Mouse (Mus musculus) thymus, postnatal 36 days (tissue): ENCODE measurements around the gene Snx29.
"Not testable (repeated sequence)": the region's sequence is repeated elsewhere in the genome, so short reads cannot be mapped to it uniquely, and the experiment has no call there.

ENCODE experiments used
- DNase-seq, 2 experiments: peaks; one replicate each; pipeline ENCODE4 v3.0.0; 2022; ENCODE audit warnings: mixed read lengths in 2 of 2

The Snx29 gene

DNA sequence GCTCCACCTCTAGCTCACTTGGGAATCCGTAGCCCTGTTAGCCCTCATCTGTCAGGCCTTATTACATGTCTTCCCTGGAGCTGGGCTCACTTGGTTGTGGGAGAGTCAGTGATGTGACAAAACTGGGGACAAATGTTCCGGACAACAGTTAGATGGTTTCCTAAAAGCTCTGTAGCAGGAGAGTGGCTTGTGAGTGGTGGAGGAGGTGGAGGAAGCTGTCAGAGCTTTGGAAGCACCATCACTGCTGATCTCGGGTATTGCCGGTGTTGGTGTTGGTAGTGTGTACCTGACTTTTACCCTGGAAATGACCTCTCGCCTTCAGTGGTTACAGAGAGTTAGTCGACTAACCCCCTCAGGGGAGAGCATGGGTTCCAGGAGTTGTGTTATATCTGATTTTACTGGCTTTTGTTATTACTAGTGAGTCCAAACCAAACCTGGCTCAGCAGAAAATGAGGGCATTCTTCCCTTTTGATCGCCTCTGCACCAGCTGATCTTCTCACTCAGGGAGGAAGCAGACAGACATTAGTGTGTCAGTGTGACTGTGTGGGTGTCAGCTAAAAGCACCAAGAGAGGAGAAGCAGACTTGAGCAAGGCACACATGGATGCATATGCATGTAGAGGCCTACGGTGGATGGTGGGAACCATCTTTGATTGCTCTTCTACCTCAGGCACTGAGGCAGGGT, 227.5 kb downstream of the Snx29 start:
- no peak for DNase-seq

GRCm38 (mm10) chr16:11561714-11562113, 239.0 kb downstream of the Snx29 start:
- no peak for DNase-seq

DNA sequence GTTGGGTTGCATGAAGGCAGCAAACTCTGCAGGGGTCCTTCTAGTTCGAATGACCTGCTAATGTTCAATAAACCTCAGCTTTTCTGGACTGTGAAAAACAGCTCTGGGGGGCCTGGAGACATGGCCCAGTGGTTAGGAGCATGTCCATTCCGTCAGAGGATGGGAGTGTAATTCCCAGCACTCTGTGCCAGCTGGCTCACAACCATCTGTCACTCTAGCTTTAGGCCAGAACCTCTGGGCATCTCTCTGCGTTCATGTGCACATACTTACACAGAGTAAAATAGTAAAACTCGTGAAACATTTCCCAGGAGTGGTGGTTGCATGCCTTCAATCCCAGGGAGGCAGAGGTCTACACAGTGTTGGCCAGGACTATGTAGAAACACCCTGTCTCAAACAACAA, 241.1 kb downstream of the Snx29 start:
- DNase-seq = no peak

GRCm38 (mm10) chr16:11565126-11565525, 242.4 kb downstream of the Snx29 start:
- peak in 1 of 2 experiments; percentile 22 for DNase-seq

DNA sequence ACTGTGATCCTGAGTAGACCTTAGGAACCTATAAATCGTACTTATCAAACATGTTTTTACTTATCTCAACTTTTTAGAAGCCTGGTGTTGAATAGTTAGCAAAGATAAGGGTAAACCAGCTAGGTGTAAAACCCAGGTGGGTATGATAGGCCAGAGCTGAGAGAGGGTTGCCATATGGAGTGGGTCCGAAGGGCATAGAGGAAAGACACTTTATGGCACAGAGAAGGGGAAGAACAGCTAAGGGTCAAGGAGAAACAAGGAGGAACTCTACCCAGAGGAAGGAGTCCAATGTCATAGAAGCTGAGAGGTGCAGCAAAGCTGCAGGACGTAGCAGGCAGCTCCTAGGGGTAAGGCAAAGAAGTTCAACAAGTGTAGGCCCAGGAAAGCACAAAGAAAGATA, 244.9 kb downstream of the Snx29 start:
- no peak for DNase-seq

- no peak for DNase-seq
Observed at GRCm38 (mm10) chr16:11568095-11568494, 245.4 kb downstream of the Snx29 start.

DNA sequence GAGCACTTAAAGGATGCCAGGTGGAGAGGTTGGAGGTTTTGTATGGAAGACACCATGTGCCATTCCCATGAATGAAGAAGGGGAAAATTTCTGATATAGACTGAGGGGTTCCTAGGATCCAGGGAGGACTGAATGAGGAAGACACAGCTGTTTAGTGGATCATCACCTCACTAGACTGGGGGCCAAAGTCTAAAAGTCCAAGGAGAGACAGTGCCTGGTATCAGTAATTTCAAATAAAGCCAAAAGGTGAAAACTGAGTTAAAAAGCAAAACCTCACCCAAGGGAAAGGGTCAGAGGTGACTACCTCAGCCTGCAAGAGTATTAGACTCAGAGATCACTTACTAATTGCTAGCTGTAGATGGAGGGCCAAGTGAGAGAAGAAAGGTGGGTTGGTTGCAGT, 245.9 kb downstream of the Snx29 start:
- DNase-seq = no peak

DNA sequence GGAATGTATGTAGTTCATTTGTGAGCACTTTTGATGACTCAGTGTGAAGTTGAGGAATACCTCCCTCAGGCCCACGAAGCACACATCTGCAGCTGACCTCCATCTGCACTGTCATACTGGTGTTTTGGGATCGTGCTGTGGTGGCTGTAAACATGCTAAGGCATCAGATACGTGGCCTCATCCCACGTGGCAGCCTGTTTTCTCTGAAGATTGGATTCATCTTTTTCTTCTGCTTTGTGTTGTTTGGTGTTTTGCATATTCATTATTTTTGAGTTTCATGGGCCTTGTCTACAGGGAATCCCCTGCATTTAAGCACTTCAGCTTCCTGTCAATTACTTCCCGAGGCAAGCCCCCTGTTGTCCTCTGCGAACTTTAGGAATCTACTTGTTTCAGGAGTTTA, 246.4 kb downstream of the Snx29 start:
- no peak for DNase-seq

DNA sequence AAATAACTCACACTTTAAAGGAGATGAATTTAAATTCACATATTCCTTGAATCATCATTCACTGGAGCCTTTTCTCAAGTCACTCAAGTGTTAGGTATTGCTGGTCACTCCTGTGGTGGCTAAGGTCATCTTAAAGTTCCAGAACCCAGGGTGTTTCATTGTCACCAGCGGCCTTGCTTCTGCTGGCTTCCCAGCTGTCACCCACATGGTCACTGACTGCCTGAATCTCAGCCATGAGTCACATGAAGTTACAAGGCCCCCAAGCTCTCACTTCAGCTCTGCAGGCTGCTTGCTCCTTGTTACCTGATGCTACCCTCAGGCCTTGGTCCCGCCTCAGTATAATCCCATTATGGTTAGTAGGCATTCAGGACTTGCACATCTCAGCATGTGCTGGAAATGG, 247.4 kb downstream of the Snx29 start:
- no peak for DNase-seq

DNA sequence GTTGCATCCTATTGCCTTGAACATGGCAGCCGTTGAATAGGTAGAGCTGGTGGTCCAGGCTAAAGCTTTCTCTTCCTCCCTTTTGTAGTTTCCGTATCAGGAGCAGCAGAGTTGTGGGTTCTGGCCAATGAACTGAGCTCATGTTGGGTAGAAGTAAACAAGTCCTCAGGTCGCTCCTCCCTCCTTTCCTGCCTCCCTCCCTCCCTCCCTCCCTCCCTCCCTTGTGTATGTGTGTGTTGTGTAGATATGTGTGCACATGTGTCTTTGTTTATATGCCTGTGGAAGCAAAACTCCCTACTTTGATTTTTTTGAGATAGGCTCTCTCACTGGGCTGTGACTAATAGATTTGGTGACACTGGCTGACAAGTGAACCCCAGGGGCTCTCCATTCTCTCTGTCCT, 251.8 kb downstream of the Snx29 start:
- no peak for DNase-seq

GRCm38 (mm10) chr16:11575733-11576132, 253.0 kb downstream of the Snx29 start:
- not testable (repeated sequence) for DNase-seq

GRCm38 (mm10) chr16:11577541-11578255, 255.0 kb downstream of the Snx29 start:
- DNase-seq = no peak

DNA sequence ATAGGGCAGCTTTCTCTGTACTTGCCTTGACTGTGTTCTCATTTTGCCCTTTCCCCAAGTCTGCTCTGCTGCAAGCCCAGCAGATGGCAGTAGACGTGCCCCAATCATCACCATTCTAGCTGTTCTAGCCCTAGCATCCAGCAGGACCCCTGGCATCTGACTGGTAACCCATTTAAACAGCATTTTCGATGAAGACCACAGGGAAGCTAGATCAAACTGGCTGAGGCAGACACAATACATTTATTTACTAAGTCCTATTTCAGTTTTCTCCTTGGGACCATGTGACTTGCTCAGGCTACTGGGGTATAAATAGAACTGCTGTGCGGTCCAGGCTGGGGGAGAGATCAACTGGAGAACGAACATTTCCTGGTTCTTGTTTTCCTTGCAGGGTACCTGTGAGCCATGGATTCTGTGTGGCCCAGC, 257.0 kb downstream of the Snx29 start:
- peak in 1 of 2 experiments; percentile 16 for DNase-seq

DNA sequence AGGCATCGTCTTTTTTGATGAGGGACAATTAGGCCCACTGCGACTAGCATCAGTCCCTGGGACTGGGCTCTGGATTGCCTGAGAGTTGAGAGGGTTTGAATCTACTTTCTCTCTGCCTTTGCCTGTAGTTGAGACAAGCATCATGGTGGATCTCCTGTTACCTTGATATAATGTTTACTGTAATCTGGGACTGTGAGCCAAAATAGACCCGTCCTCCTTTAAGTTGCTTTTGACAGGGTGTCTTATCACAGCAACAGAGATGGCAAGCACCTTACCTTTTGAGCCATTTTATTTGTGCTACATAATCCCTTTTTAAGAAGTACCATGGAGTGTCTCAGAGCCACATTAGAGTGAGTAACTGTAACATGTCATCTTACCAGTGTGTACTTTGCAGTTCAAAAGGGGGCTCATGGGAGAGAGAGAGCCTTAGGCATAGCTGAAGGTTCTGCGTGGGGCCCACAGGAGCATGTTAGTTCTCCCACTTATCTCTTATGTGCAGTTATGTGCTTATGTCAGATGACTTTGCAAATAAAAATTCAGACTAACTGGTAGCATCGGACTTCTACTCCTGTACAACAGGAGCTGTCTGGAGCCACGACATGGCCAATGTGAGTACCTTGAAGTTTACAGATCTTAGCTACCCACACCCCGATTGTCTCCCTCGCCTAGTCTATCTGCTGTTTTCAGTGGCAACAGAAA, 261.4 kb downstream of the Snx29 start:
- DNase-seq = no peak

DNA sequence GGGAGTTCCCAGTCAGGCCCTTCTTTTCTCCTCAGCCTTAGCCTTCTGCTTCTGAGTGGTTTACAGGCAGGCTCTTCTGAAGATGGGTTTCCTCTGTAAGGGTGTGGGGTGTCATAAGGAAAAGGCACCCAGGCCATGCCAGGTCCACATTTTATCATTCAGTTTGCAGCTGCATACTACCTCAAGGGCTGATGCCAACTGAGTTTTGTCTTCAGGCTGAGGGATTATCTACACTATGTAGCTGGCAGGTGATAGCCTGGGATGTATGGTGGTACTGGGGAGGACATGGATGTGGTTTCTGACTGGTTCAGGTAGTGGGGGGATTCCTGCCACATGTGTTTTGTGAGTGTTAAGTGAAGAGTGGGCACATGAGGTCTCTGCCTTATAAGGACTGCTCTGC, 266.0 kb downstream of the Snx29 start:
- DNase-seq = no peak

- DNase-seq = no peak
Observed at GRCm38 (mm10) chr16:11589336-11589735, 266.6 kb downstream of the Snx29 start.

DNA sequence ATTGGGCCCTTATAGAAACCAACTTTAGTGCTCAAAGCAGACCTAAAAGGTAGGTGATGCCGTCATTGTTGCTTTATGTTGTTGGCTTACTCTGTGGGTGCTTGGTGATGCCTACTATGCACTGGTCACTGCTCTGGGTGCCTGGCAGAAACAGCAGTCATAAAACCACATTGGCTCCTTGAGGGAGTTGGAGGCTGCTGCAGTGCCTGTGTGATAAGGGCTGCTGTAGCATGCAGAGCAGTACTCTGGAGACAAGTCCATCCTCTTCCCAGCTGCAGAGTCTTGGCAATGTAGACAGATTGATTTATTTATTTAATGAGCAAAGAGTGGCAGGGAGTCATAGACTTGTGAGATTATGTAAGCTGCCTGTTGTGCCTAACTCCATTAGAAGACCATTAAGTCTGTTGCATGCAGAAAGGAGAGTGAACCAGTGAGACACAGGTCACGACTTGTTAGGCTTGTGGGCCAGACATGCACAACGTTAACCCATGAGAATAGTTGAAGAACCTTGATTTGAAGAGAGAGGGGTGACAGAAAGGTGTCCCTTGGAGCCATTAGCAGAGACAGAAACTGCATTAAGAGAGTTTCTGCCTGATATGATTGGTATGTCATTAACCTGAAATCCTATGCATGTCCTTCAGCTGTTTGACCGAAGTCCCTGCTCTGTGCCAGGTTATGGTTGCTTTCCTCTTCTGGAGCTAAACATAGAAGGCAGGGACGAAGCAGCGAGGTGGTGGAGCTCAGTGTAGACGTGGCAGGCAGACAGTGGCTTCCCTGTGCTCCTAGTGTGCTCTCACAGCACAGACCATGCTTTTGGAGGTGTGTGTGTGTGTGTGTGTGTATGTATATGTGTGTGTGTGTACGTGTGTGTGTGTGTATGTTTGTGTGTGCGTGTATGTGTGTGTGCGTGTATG, 267.3 kb downstream of the Snx29 start:
- DNase-seq = no peak

DNA sequence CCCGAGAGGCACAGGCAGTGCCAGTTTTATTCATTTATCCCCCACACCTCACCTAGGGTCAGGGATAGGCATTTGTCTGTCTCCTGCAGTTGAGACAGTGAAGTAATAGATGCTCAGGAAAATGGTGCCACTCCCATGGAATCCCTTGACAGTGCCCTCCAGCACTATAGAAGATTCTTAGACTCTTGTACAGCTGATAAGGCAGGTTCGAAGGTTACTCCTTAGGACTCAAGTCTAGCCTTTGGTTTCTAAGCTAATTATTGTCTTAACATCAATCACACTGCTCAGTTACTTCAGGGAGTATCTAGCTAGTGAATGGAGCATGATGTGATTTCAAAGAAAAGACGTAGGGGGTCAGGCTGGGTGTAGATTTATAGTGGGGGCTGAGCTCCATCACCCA, 273.9 kb downstream of the Snx29 start:
- no peak for DNase-seq

GRCm38 (mm10) chr16:11597769-11598168, 275.1 kb downstream of the Snx29 start:
- no peak for DNase-seq

- DNase-seq = no peak
Observed at GRCm38 (mm10) chr16:11599523-11599922, 276.8 kb downstream of the Snx29 start.

DNA sequence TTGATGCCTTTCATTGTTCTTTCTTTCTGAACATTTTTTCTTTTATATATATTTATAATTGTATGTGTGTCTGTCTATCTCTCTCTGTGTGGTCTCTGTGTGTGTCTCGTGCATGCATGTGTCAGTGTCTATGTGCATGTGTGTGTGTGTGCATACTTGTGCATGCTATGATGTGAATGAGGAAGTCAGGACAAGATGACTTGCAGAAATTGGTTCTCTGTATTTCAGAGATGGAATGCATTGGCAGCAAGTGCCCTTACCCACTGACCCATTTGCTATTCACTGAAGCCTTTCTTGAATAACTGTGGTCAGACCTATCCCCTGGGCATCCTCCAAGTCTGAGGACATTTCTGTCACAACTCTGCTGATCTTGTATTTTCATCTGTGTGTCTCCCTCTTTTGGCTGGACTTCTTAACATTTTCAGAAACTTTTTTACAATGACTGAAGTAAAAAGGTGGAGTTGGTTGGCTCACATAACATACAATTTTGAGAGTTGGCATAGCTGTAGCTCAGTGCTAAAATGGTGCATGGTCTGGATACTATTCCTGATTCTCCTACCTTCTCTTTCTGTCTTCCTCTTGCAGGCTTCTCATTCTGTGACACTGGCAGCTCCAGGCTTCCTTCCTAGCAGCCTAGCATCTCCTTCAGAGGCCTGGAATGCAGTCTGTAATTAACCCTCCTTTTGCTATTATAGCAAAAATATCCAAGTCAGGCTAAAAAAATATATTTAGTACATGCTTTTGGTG, 278.8 kb downstream of the Snx29 start:
- no peak for DNase-seq
